Mouse (Mus musculus) gastrocnemius, postnatal 4 days (tissue): Measurements from ENCODE around the gene Lzts3. TPM values are rescaled to one million over a fixed set of nuclear protein-coding genes. Genes with fewer than 3 reads are reported as not detected.

Experiments
- DNase-seq, 2 experiments: peaks; one replicate each; pipeline ENCODE4 v3.0.0; 2021 to 2022; ENCODE audit warnings: low spot score in 2 of 2, mixed read lengths in 2 of 2
- total RNA-seq, 2 experiments: library from RNA; stranded (reverse); gene quantifications; 2 replicates each; pipeline ENCODE4 v1.2.3; 2021

The Lzts3 gene
- total RNA-seq, 2 experiments from 2014 or later, result 5.8 to 6.2 TPM

DNA sequence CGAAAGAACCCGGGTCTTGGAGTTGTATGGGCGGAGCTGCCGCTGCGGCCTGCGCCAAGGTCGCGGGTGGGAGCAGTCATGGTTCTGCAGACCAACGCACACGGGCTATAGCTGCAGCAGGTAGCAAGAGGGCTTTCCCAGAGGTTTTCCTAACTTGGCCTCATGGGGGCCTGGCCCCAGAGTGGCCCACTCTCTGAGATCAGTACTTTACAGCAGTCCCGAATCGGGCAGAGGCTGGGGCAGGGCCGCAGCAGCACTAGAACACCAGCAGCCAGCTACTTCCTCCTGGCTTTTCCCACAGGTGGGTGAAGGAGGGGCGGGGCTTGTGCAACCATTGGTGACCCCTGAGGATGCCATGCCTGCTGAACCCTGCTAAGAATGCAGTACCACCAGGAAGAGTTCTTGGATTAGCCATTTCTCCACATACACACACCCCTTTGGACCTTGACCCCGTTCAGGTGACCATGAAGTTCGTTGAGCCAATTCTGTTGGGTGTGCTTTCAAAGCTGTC is 4.4 kb downstream of the Lzts3 start:
- no peak for DNase-seq

DNA sequence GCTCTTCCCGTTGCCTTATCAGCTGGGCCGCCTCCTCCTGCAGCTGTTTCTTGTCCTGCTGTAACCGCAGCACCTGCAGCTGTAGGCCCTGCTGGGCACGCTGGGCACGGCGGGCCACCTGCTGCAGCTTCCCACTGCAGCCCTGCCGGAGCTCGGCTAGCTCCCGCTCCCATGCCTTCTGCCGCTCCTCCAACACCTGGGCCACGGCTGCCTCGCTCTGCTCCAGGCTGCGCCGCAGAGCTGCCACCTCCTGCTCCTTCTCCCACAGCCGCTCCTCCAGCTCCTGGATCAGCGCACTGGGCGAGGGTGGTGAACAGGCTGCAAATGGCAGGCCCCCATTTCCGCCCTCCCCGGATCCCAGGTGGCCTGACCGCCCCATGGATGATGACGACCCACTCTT is 6.8 kb downstream of the Lzts3 start:
- DNase-seq, result no peak

DNA sequence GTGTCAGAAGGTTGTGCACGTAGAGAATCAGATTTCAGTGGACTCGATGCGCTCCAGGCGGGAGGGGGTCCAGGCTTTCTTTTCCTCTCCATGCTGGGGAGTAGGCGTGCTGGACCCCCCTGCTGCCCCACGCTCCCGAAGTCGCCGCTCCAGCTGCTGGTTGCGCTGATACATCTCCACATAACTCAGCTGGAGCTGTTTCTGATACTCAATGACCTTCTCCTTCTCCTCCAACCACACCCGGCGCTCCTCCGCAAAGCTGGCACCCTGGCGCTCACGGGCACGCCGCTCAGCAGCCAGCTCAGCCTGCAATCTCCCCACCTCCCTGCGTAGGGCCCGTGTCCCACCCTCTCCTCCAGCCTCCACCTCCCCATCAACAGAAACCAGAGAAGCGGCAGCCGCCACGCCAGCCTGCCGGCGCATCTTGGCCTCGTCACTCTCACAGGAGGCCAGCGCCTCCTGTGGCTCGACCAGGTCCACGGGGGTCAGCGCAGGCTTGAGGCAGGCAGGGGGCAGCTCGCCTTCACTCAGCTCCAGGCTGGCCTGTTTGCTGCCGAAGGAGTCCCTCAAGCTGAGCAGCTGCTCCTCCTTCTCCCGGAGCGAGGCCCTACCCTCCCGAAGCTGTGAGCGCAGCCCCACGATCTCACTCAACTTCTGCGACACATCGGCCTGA is 7.7 kb downstream of the Lzts3 start:
- peak in 1 of 2 experiments; percentile 33 for DNase-seq

DNA sequence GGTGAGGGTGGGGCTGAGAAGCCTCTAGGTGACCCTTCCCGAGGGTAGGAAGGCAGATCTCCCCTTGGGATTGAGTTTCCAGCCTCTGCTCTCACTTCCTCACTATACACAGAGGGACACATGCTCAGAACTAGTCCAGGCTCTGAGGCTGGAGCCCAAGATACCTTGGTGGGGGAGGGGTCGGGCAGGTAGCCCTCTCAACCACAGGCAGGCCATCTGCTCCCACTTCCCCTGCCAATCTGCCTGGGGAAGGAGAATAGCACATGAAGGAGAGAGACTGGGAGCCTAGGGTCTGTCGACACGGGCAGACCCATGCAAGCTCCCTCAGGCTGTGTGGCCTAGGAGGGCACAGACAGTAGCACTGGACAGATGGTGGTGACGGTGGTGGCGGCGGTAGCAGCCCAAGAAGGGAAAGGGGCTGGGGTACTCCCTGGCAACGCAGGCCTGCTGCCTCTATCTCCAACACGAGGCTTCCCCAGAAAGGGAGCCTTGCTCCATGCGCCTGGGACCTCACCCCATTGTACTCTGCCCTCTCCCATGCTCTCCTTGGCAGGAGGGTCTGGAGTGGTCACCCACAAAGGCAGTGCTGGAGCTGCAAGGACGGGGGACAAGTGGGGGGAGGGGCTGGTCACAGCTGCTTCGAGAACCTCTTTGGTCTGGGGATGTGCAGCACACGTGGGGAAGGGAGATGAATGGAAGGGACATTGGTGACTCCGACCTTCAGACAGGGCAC is 8.4 kb downstream of the Lzts3 start:
- no peak for DNase-seq

DNA sequence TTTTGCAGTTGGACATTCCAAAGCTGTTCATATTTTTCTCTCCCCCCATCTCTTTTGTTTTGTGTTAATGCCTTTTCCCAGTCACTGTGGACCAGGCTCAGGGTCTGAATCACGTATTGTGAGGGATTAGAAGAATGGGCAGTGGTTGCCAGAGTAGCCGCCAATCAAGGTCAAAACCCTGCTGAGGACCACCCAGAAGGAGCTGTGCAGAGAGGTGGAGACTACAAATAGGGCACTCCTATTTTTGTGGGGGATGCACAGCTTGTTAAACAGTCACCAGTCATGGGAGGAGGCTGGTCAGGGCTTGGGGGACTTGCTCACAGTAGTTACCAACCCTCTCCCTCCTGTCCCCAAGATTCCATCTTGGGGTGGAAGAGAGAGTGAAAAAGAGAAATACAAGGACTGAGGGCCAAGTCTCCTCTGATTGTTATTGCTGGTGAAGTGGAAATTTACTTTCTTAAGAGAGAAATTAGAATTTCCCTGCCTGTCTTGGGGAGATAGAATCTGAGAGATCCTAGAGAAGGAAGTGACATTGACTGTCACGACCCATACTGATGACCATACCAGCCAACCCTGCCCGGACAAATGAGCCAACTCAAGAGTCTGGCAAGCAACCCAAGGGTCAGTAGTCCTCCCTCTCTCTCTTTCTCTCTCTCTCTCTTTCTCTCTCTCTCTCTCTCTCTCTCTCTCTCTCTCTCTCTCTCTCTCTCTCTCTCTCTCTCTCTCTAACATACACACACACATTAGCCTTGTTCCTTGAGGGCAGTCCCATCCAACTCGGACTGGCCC is 9.5 kb downstream of the Lzts3 start:
- DNase-seq, result no peak

DNA sequence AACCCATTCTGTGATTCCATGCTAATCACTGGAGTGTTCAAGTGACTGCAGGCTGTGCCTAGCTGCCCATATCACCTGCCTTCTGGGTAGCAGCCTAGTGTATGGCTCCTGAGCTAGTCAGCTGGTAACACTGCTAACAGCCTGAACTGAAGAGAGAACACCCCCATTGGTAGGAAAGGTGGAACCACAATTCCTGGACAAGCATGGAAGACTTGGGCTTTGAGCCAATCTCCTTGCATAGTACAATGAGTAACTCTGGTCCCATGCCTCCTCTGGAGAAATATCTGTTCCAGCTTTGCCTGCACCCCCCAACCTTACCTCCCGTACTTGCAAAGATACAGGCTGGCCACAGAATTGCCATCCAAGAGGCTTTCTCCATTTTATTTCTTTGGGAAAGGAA is 10.2 kb downstream of the Lzts3 start:
- no peak for DNase-seq

DNA sequence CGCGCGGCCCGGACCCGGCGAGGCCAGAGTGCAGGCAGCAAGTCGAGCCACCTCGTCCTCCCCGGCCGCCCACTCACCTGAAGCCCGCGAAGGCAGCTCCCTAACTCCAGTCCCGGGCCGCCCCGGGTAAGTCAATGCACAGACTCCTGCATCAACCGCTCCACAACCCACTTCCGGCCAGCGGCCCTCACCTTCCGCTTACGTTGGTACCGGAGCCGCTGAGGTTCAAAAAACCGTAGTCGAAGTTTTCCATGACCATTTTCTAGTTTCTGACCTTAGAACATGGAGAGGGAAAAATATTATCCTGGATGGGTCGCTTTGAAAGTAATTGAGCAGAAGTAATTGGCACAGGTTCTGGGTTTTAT is 12.8 kb downstream of the Lzts3 start, which contains the start of the genes Fastkd5 and Ubox5:
Fastkd5 (minus strand) TSS at position 189 of the 365 bp plus-strand sequence.
Ubox5 (minus strand) TSS at position 200 of the 365 bp plus-strand sequence.
- DNase-seq, result peak; percentile 87 to 95

DNA sequence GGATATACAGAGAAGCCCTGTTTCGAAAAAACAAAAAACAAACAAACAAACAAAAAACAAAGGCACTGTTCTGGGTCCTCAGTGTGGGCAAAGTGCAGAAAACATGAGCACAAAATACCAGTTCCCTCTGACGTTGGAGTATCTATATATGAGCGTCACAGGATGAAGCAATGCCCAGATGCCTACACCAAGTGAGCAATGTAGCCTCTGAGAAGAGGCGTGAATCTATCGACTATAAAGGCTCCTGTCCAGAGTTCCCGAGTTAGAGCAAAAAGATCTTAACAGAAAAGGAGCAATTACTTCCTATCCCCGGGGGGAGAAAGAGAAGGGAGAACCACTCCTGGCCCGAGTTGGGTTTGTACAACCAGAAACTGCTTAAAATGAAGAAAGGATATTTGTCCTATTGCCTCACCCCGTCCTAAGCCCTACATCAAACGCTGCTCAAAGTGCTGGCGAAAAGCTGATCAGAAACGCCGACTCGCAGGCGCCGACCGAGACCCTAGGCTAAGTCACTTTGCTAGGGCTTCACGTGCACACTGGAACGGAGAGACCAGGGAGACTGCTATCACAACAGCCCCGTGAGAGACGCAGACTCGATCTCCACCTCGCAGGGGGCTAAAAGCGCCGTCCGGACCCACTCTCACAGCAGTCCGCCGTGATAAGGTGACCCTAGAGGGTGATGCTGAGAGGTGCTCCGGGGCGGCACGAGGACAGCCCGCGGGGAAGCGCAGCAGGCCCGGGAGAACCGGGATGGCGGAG is 13.3 kb downstream of the Lzts3 start:
- DNase-seq, result no peak

DNA sequence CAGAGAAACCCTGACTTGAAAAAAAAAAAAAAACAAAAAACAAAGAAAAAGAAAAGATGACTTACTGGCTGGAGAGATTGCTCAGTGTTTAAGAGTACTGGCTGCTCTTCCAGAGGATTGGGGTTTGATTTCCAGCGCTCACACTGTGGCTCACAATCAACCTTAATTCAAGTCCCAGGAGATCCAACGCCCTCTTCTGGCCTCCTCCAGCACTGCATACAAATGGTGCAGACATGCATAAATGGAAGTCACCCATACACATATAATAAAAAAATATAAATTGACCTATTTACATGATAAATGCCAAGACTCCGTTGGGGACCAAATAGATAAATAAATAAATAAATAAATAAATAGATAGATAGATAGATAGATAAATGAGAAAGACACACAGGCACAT is 14.2 kb downstream of the Lzts3 start:
- DNase-seq, result no peak

DNA sequence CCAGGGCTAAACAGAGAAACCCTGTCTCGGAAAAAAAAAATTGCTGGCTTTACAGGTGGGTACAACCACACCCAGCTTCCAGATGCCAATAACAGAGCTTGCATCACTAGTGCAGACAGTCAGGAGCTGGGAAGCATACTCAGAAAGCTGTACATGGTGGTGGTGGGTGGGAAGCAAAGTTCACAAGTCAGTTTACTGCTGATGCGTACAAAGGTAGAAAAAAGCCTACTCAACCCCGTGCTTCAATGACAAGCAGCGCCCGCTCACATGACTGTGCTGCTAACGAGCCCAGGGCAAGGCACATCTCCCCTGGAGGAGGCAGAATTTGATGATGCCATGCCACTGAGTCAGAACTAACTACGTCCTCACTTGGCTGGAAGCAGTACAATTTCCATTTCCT is 23.6 kb downstream of the Lzts3 start:
- DNase-seq, result no peak

DNA sequence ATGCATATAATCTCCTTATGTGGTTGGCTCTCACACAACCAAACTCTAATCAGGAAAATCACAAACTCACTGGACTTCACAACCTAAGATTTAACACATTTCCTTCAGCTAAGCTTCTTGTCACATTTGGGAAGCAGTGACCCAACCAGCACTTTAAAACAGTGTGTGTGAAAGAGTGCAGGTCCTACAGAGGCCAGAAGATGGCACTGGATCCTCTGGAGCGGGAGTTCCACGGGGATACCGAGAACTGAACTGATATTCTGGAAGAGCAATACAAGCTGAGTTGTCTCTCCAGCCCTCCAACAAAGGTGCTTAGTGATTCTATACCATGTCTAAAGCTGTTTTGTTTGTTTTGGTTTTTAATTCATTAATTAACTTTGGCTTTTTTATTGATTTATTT is 29.5 kb downstream of the Lzts3 start:
- no peak for DNase-seq

DNA sequence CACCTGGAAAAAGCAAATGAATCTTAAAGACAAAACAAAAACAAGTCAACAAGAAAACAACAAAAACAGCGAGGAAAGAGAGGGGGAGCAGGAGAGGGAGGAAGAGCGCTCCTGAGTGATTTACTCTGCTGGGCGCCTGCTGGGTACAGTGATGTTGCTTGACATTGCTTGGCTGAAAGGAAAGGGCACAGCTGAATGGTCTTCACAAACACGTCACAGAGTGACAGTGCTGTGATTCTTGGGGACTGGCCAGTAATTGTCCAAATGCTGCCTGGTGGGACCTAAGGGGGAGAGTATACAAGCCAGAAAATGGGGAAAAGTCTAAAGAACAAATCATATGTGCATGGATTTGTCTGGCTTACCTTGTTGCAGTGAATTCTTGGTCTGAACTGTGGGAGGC is 40.4 kb downstream of the Lzts3 start:
- no peak for DNase-seq

DNA sequence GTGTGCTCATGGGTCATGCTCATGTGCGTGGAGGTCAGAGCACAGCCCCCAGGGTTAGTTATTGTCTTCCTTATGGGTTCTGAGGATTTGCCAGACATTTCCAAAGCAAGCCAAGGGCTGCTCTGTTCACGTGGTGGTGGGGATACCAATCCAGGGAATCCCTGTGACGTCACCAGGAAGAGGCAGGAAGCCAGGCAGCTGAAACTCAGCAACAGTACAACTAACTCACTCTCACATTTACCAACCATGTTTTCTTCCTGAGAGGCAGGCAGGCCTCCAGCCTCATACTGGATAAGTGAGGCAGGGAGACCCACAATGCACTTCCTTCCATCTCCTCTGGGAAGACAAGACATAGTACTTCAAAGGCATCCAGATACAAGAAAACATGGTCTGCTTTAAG is 44.2 kb downstream of the Lzts3 start:
- no peak for DNase-seq

DNA sequence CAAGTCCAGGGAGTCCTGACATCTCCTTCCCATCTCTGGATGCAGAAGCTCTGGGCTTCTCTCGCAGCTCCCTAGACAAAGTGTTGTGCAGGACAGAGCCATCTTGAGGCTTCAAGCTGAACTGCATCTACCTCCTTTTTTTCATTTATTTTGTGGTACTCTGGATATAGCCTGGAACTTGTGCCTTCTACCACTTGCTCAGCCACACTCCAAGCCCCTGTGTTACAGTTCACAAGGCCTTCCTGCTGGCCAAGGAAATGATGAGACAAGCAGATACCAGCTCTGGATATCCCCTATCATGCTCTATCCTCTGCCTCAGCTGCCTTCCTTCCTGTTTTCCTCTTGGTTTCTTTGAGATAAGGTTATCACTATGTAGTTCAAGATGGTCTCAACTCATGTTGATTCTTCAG is 45.0 kb downstream of the Lzts3 start:
- no peak for DNase-seq

DNA sequence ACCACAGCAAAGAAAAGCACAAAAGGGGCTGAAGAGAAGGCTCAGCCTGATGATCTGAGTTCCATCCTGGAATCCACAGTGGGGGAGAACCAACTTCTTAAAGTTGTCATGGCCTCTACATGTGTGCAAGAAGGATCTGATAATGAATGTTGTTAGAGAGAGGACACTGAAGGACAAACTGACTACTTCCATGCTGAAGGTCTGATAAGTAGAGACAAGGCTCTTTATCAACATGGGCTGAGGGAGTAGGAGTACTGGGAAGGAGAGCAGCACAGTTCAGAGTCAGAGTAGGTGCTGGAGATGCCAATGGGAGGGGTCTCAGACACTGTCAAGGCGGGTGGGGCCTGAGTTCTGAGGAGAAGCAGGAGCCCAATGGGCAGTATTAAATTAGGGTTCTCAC is 47.0 kb downstream of the Lzts3 start:
- DNase-seq, result no peak

DNA sequence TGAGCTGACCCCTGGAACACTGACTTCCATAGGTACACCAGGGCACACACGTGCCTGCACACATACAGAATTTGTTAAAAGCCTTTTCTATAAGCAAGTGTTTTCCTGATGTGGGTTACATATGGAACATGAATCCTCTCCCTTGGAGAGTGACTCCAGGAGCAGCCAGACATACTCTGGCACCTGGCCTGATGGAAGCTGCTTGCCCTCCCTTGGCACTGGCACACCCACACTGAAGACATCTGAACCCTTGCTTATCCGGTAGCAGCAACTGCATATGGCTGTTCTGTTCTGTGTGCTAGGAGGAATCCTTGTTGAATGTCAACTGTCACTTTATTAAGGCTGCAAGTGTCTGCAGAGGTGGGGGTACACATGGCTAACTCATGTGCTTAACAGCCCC is 51.6 kb downstream of the Lzts3 start:
- DNase-seq, result no peak

DNA sequence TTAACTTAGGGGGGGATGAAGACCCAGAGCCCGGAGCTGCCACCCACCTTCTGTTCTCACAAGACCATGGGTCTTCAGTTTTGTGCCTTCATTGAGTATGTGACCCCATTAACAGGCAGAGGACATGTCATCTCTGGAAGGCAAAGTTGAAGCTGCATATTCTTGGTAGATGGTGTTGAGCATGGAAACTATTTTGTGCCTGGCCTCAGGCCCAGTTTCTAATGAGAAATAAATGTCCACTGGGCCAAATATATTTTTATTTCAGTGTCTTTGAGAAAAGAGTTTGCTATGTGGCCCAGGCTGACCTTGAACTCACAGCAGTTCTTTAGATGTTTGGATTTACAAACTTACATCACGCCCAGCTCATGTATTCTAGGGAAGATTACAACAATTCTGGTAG is 52.8 kb downstream of the Lzts3 start:
- DNase-seq, result no peak

DNA sequence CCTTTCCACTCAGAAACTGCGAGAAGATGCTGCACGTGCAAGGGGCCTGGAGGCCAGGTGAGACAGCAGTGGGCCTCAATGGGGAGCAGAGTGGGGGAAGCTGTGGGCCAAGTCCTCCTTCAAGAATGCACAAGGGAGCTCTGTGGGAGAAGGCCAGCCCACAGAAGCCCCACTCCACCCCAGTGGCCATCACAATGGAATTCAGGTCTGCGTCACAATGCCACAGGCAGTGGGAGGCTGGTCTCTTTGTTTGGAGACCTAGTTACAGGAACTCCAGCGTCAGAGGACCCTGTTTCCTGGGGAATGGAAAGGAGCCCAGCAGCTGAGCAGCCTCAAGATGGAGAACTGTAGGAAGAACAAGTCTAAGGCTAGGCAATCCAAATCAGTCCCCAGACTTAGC is 53.4 kb downstream of the Lzts3 start:
- no peak for DNase-seq

DNA sequence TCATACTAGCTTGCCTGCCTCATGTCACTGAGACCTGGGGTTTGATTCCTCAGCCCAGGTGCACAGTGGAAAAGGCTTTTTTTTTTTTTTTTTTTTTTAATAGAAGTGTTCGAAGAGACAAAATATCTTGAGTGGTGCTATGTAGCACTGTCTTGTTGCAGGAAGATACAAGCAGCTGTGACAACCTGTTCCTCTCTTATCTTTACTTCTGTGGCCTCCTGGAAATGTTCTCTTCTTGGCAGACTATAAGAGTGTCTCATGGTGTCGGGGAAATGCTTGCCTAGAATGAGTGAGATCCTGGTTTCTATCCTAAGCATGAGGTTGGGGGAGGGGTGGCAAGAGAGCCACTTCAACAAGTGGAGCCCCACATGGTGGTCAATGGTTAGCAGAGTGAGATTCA is 54.2 kb downstream of the Lzts3 start:
- DNase-seq, result no peak

DNA sequence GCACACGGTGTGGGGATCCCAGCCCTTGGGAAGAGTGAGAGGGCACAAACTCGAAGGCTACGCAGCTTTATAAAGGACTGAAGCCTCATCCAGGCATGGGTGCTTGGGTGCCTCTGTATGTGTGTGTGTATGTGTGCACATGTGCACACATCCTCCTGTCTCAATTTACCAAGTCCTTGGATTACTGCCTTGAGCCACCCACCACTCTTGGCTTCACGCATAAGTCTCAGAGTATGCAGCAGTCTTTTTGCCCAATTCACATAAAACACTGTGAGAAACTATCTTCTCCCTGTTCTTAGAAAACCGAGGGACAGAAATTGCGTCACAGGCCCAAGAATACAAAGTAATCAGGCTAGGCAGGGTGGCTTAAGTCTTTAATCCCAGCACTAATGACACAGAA is 56.6 kb downstream of the Lzts3 start:
- no peak for DNase-seq

DNA sequence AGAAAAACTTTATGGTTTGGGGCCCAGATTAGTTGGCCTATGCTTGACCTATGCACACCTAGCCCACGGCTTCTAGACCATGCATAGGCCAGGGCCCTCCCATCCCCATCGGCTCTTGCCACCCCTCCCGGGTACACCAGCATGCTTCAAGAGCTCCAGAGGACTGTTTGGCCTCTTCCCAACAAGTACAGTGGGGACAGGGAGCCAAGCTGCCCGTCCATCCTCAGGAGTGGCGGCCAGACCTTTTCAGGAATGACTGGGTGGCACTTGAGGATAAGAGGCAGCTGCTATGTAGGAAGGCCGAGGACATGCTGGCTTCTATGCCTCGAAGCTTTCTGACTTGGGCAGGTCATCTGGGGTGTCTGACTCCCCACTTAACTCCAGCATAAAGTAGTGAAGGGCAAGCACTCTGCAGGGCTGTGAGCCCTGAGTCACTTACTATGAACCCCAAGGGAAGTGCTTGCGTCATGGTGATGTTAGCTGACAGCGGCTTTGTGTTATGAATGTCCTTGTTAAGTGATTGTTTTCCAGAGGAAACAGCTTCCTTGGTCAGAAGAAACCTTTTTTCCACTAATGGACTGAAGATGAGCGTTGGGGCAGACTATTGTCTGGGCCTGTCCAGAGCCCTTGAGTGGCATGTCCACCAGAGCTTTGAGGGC is 58.6 kb downstream of the Lzts3 start:
- no peak for DNase-seq
